Mouse (Mus musculus) cerebellum, adult 2 months (tissue): ENCODE measurements around the gene Ghrhr.

Experiments
- CTCF ChIP-seq: fragments of 200-500 bp; IDR thresholded peaks from 2 replicates; pipeline ENCODE4 v1.5.1; 2011; ENCODE audit warnings: low read depth, mild to moderate bottlenecking, control low read depth, low read length, moderate library complexity, borderline replicate concordance; ENCODE audit not compliant: insufficient read depth
- POLR2A ChIP-seq: fragments of 200-500 bp; IDR thresholded peaks from 2 replicates; pipeline ENCODE4 v1.6.1; 2011; ENCODE audit warnings: low read length, control low read depth, borderline replicate concordance; ENCODE audit not compliant: insufficient read depth

DNA sequence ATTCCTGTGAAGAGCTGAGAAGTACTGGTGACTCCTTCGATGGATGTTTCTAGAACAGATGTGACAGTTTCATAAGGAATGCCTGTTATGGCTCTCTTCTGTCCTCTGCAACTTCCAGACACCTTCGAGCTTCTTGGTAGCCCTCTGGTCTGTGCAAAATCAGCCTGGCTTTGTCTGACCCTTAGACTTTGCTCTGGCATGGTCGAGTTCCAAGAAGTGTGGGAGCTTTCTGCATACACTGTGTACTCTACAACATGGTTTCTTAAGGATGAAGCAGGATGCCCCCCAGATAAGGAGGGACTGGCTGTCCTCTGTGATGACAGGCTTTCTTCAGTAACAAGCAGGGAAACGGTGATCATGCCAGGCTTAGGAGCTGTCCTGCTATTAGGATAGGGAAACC lies 47.9 kb upstream of the Ghrhr start:
- TF ChIP-seq CTCF: no peak
- no peak for TF ChIP-seq POLR2A
